Mouse (Mus musculus) E14TG2a.4 (cell line): ENCODE results near the gene Kif1b.

ENCODE experiments used
- H3K27me3 ChIP-seq: 2 replicates; pipeline ENCODE4 v1.6.1; 2014; ENCODE audit warnings: low read length, control low read depth; ENCODE audit not compliant: insufficient read depth
- H3K36me3 ChIP-seq: 2 replicates; pipeline ENCODE4 v1.6.1; 2014; ENCODE audit warnings: low read length, control low read depth; ENCODE audit not compliant: insufficient read depth
- H3K4me1 ChIP-seq: replicated peaks from 2 replicates; pipeline ENCODE4 v1.6.1; 2014; ENCODE audit warnings: low read depth, low read length, control low read depth
- H3K4me3 ChIP-seq: replicated peaks from 2 replicates; pipeline ENCODE4 v1.5.1; 2014; ENCODE audit warnings: mild to moderate bottlenecking, low read length
- H3K9me3 ChIP-seq: 2 replicates; pipeline ENCODE4 v1.6.1; 2014; ENCODE audit warnings: low read length, control low read depth
- CTCF ChIP-seq: conservative IDR thresholded peaks from 2 replicates; pipeline ENCODE4 v1.5.1; 2014; ENCODE audit warnings: low read length
- NANOG ChIP-seq: IDR thresholded peaks from 2 replicates; pipeline ENCODE4 v1.6.1; 2014; ENCODE audit warnings: borderline replicate concordance, low read length, mixed read lengths
- POU5F1 ChIP-seq: IDR thresholded peaks from 2 replicates; pipeline ENCODE4 v1.6.1; 2014; ENCODE audit warnings: low read length, borderline replicate concordance

The Kif1b gene

GRCm38 (mm10) chr4:149136982-149137770 lies 170.3 kb downstream of the Kif1b start, which contains the start of gene Cenps:
TSS of gene Cenps (minus strand) at chr4:149137629.
- Histone ChIP-seq H3K9me3 (no peaks in the 10 kb centered on the region), H3K27me3 (no peaks in the 10 kb centered on the region), H3K4me1 (peaks cover 32% of the 10 kb centered on the region), H3K36me3 (peaks cover 5% of the 10 kb centered on the region), H3K4me3 (peak within 1 kb of the TSS; percentile 89)
- TF ChIP-seq CTCF: no peak
- TF ChIP-seq NANOG: no peak
- TF ChIP-seq POU5F1: no peak

GRCm38 (mm10) chr4:149136116-149136850 lies 171.2 kb downstream of the Kif1b start:
- TF ChIP-seq CTCF: no peak
- no peak for TF ChIP-seq POU5F1
- no peak for TF ChIP-seq NANOG
- Histone ChIP-seq H3K36me3 (peaks cover 14% of the 10 kb centered on the region), H3K4me3 (peak overlapping the region; percentile 89), H3K27me3 (no peaks in the 10 kb centered on the region), H3K9me3 (no peaks in the 10 kb centered on the region), H3K4me1 (peaks cover 41% of the 10 kb centered on the region)

- Histone ChIP-seq H3K36me3 (peaks cover 41% of the 10 kb centered on the region), H3K4me3 (0 out of 2 replicates have a peak overlapping the region, but pooled peaks have one; percentile 13), H3K4me1 (peaks cover 56% of the 10 kb centered on the region), H3K27me3 (no peaks in the 10 kb centered on the region), H3K9me3 (no peaks in the 10 kb centered on the region)
- TF ChIP-seq POU5F1 (no peak), CTCF (no peak), NANOG (no peak)
Measured at GRCm38 (mm10) chr4:149133395-149133794, 174.1 kb downstream of the Kif1b start.

GRCm38 (mm10) chr4:149131789-149132565 lies 175.5 kb downstream of the Kif1b start:
- peaks cover 54% of the 10 kb centered on the region for H3K36me3 ChIP-seq
- peaks cover 68% of the 10 kb centered on the region for H3K4me1 ChIP-seq
- H3K9me3 ChIP-seq: no peaks in the 10 kb centered on the region
- no peaks in the 10 kb centered on the region for H3K27me3 ChIP-seq
- no peak for TF ChIP-seq POU5F1
- TF ChIP-seq CTCF: no peak
- no peak for TF ChIP-seq NANOG
- no peak overlapping the region for H3K4me3 ChIP-seq

- Histone ChIP-seq H3K36me3 (peaks cover 62% of the 10 kb centered on the region), H3K9me3 (no peaks in the 10 kb centered on the region), H3K27me3 (no peaks in the 10 kb centered on the region), H3K4me3 (peak overlapping the region; percentile 26; the same call in 1 of the 2 replicates), H3K4me1 (peaks cover 68% of the 10 kb centered on the region)
- TF ChIP-seq NANOG: no peak
- no peak for TF ChIP-seq POU5F1
- TF ChIP-seq CTCF: no peak
Measured at GRCm38 (mm10) chr4:149131021-149131752, 176.3 kb downstream of the Kif1b start.

GRCm38 (mm10) chr4:149128467-149128866 lies 179.0 kb downstream of the Kif1b start:
- peaks cover 64% of the 10 kb centered on the region for H3K36me3 ChIP-seq
- H3K9me3 ChIP-seq: no peaks in the 10 kb centered on the region
- TF ChIP-seq CTCF (no peak), NANOG (no peak), POU5F1 (no peak)
- peaks cover 83% of the 10 kb centered on the region for H3K4me1 ChIP-seq
- H3K4me3 ChIP-seq: no peak overlapping the region
- no peaks in the 10 kb centered on the region for H3K27me3 ChIP-seq

GRCm38 (mm10) chr4:149126663-149127062 lies 180.8 kb downstream of the Kif1b start, which contains the start of gene Cort:
TSS of gene Cort (minus strand) at chr4:149126763.
- no peak for TF ChIP-seq CTCF
- no peak for TF ChIP-seq NANOG
- no peak for TF ChIP-seq POU5F1
- Histone ChIP-seq H3K4me1 (peaks cover 82% of the 10 kb centered on the region), H3K27me3 (no peaks in the 10 kb centered on the region), H3K4me3 (peak within 1 kb of the TSS; percentile 26), H3K36me3 (peaks cover 53% of the 10 kb centered on the region), H3K9me3 (no peaks in the 10 kb centered on the region)
